Mouse (Mus musculus): ENCODE results near the gene Nobox. TPM values are rescaled to one million over a fixed set of nuclear protein-coding genes. Genes with fewer than 3 reads are reported as not detected.

The Nobox gene
- polyA plus RNA-seq, 1 experiment from 2014 or later = not detected

DNA sequence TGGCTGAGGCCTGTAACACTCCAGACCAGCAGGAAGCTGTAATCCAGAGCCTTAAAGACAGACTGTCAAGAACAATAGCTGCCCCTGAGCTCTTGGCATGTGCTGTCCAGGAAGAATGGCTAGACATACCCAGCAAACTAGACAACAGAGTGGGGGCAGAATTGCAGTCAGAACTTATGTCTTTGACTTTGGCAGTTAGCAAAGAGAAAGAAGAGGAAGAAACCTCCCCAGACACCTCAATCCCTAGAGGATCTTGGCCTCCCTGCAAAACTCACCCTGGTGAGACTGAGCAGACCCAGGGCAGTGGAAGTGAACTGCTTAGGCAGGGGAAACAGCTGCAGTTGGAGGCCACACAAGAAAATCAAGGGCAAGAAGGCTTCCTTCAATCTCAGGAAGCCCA lies 36.8 kb downstream of the Nobox start:
- H3K4me2 ChIP-seq = no peak overlapping the region
- no peaks in the 10 kb centered on the region for H3K9me3 ChIP-seq
- H3K27me3 ChIP-seq = no peaks in the 10 kb centered on the region
- H3K27ac ChIP-seq = no peak overlapping the region
- H3K4me3 ChIP-seq = no peak overlapping the region
- no peaks in the 10 kb centered on the region for H3K4me1 ChIP-seq
- no peak overlapping the region for H3K9ac ChIP-seq
- ATAC-seq (ENCODE audit: insufficient number of reproducible peaks, insufficient read depth, low FRiP score, low TSS enrichment, low read depth) = no peak
- peaks cover 25% of the 10 kb centered on the region for H3K36me3 ChIP-seq

DNA sequence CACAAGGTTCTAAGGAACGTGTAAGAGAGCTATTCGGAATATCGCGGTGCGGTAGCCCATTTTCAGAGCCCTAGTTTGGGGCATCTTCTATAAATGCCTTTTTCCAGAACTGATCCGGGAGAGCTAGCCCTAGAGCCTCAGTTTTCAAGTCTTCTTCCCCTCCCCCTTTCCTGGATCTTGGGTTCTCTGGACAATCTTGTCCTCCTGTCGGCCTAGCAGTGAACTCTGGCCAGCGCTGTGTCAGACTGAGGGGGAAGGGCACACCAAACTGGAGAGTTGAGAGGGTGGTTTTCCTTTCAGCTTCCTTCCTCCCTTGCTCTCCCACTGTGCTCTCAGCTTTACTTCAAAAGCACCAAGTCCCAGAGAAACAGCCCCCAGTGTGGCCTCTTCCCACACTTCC lies 43.0 kb downstream of the Nobox start:
- no peaks in the 10 kb centered on the region for H3K9me3 ChIP-seq
- peak overlapping the region; percentile 79 for H3K9ac ChIP-seq
- peak overlapping the region; percentile 44; the same call in 1 of the 2 replicates for H3K27ac ChIP-seq
- peak overlapping the region; percentile 64 for H3K4me3 ChIP-seq
- H3K27me3 ChIP-seq = peaks cover 18% of the 10 kb centered on the region
- H3K36me3 ChIP-seq = no peaks in the 10 kb centered on the region
- peak overlapping the region; percentile 85 for H3K4me2 ChIP-seq
- WGBS = 4% methylated on average over 8 of the region's 8 CpGs
- peaks cover 7% of the 10 kb centered on the region for H3K4me1 ChIP-seq
- ATAC-seq (ENCODE audit: insufficient number of reproducible peaks, insufficient read depth, low FRiP score, low TSS enrichment, low read depth) = no peak

DNA sequence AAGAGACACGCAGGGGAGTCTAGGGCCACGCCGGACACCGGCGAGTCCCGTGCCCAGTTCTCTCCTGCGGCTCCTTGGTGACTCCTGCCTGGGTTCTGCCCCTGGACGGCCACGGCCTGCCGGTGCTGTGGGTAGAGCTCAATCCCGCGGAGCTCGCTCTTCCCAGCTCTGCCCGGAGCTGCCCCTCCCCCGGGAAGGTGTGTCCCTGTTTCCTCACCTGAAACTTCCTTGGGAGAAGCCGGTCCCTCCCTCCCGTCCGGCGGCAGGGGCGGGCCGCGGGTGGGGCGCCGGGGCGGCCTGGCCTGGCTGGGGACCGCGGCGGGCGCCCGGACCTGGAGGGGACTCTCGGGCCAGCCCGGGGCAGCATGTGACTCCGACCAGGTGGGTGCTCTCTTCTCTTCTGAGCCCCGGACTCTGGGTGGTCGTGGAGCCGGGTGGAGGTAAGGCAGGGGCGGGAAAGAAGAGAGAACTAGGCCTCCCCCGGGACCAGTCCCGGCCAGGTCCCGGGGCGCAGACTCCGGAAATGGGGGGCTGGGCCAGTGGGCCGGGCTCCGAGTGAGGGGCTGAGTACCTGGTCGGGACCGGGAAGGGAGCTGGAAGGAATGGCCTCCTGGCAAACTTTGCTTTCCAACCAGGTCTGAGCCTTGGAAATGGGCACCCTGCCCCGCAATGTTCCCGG lies 43.9 kb downstream of the Nobox start, which contains the start of gene Arhgef5:
Gene Arhgef5, plus strand, starts transcription at position 220 of the 679 bp plus-strand sequence.
- peak within 1 kb of the TSS; percentile 79 for H3K9ac ChIP-seq
- peak; percentile 81 for ATAC-seq (ENCODE audit: insufficient number of reproducible peaks, insufficient read depth, low FRiP score, low TSS enrichment, low read depth)
- under 1% methylated on average over 47 of the region's 48 CpGs for WGBS
- H3K9me3 ChIP-seq = no peaks in the 10 kb centered on the region
- peaks cover 7% of the 10 kb centered on the region for H3K4me1 ChIP-seq
- peak within 1 kb of the TSS; percentile 44; the same call in 1 of the 2 replicates for H3K27ac ChIP-seq
- H3K4me2 ChIP-seq = peak within 1 kb of the TSS; percentile 85
- peaks cover 18% of the 10 kb centered on the region for H3K27me3 ChIP-seq
- peak within 1 kb of the TSS; percentile 64 for H3K4me3 ChIP-seq
- no peaks in the 10 kb centered on the region for H3K36me3 ChIP-seq

- Histone ChIP-seq H3K9ac (no peak overlapping the region), H3K4me2 (no peak overlapping the region), H3K27me3 (0 out of 2 replicates have a peak, but pooled peaks cover 7% of the 10 kb centered on the region), H3K4me3 (no peak overlapping the region), H3K36me3 (no peaks in the 10 kb centered on the region), H3K4me1 (no peaks in the 10 kb centered on the region), H3K27ac (no peak overlapping the region), H3K9me3 (no peaks in the 10 kb centered on the region)
- no peak for ATAC-seq (ENCODE audit: insufficient number of reproducible peaks, insufficient read depth, low FRiP score, low TSS enrichment, low read depth)
- WGBS = 72% methylated on average over 2 of the region's 2 CpGs
Observed at GRCm38 (mm10) chr6:43260756-43261155, 48.6 kb downstream of the Nobox start.

GRCm38 (mm10) chr6:43254193-43254926 lies 55.0 kb downstream of the Nobox start:
- Histone ChIP-seq H3K4me2 (no peak overlapping the region), H3K27me3 (no peaks in the 10 kb centered on the region), H3K4me3 (no peak overlapping the region), H3K9me3 (no peaks in the 10 kb centered on the region), H3K27ac (no peak overlapping the region), H3K36me3 (no peaks in the 10 kb centered on the region), H3K9ac (no peak overlapping the region), H3K4me1 (no peaks in the 10 kb centered on the region)
- no peak for ATAC-seq (ENCODE audit: insufficient number of reproducible peaks, insufficient read depth, low FRiP score, low TSS enrichment, low read depth)
- 64% methylated on average over 7 of the region's 7 CpGs for WGBS

Other genes starting within 250 kb of the Nobox start
- not detected in 2 replicates for gene Olfr441, start 203.2 kb downstream of the Nobox start, polyA plus RNA-seq (2015; fragmentation: Nextera tagmentation; extraction: Ambion mirVana)
- not detected in 2 replicates for gene Olfr237-ps1, start 163.0 kb downstream of the Nobox start, polyA plus RNA-seq (2015; fragmentation: Nextera tagmentation; extraction: Ambion mirVana)
- gene Olfr437, start 146.3 kb downstream of the Nobox start, polyA plus RNA-seq (2015; fragmentation: Nextera tagmentation; extraction: Ambion mirVana) = not detected in 2 replicates
- not detected in 2 replicates for gene Olfr13, start 137.4 kb downstream of the Nobox start, polyA plus RNA-seq (2015; fragmentation: Nextera tagmentation; extraction: Ambion mirVana)
- 0.19 TPM in 1 of 2 replicates, not detected in the other for gene Olfr435, start 112.4 kb downstream of the Nobox start, polyA plus RNA-seq (2015; fragmentation: Nextera tagmentation; extraction: Ambion mirVana)
- gene Olfr434, start 96.5 kb downstream of the Nobox start, polyA plus RNA-seq (2015; fragmentation: Nextera tagmentation; extraction: Ambion mirVana) = 0.25 TPM in 1 of 2 replicates, not detected in the other
- gene Olfr47, start 78.0 kb downstream of the Nobox start, polyA plus RNA-seq (2015; fragmentation: Nextera tagmentation; extraction: Ambion mirVana) = not detected in 2 replicates
- gene Arhgef5, start 44.0 kb downstream of the Nobox start, polyA plus RNA-seq (2015; fragmentation: Nextera tagmentation; extraction: Ambion mirVana) = 10.2 and 12.2 TPM in 2 replicates